Mouse (Mus musculus): ENCODE results near the gene Nsmce1.

Gene Nsmce1

DNA sequence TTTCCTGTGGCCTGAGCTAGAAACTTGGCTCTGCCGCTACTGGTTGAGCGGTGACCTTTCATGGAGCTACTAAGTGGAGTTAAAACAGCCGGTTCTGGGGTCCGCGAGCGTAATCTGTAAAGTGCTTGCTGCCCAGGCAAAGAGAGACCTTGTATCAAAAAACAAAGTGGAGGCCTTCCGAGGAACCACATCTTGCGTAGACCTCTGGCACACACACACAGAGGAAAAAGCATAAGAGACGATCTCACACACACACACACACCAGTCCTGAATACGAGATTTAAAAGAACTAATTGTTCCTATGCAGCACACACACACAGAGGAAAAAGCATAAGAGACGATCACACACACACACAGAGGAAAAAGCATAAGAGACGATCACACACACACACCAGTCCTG is 364 bp upstream of the Nsmce1 start:
- no peak for DNase-seq (ENCODE audit: low read depth)

DNA sequence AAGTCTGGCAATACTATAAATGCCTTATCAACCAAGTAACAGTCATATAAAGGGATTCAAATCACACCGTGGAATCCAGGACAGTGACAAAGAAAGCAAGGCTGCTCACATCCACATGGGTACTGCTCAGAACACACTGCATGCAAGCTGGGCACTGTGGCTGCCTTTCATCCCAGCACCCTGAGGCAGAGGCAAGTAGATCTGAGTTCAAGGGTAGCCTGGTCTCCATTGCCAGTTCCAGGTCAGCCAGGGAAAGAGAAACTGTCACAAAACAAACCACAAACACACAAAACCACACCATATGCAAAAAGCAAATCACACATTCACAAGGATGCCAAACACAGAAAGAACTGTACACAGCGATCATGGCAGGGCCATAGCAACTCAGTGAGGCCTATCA is 1.8 kb downstream of the Nsmce1 start:
- DNase-seq (ENCODE audit: low read depth): no peak

DNA sequence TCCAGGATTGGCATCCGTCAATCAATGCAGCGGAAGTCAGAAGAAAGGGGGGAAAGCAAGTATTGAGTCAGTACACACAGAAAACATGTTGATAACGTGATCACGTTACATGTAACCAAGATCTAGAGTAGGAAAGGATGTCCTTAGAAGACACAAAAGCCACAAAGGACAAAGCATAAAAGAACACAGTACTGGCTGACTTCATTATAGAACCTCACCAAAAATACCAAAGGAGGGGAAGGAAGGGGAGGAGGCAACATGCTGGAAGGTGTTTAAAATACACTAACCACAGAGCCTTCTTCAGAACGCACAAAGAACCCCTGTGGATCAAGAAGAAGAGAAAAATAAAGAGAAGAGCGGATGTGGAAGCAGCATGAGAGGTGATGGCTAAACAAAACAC is 2.7 kb downstream of the Nsmce1 start:
- no peak for DNase-seq (ENCODE audit: low read depth)

DNA sequence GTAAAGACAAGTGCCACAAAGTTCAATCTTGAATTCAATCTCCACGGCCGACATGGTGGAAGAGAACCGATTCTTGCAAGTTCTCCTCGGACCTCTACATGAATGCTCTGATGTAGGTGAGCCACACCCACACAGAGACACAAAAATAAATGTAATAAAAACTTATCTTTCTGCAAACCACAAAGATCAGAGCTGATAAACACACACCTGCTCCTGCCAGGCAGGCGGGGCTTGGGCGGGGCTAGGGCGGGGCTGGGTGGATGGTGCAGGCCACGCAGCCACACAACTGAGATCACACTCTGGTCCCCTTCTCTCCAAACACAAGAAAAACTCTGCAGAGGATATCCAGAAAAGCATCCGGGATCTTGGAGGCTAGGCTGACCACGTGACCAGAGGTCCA is 4.3 kb downstream of the Nsmce1 start:
- no peak for DNase-seq (ENCODE audit: low read depth)

DNA sequence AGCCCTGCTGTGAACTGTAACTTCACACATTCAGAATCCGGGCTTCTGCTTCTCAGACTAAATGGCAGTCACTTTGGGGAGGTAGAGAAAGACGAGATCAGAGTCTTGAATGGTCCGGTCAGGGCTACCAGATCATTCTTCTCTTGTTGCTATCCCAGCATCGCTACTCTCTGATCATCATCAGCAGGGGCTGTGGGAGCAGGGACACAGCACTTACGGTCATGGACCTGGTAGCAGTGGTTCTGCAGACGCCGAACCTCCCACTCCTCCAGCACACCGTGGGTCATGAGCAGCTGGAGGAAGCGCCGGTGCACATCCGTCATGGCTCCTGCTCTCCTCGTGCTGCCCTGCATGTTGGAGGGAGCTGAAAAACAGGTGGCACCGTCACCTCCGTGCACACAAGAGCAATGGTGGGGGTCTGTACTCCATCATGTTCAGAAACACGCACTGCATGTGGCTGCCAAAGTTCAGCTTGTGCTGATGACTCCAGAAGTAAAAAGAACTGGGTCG is 5.2 kb downstream of the Nsmce1 start:
- DNase-seq (ENCODE audit: low read depth): no peak

GRCm38 (mm10) chr7:125484791-125485190 is 6.6 kb downstream of the Nsmce1 start:
- DNase-seq (ENCODE audit: low read depth): no peak

GRCm38 (mm10) chr7:125482886-125483285 is 8.5 kb downstream of the Nsmce1 start:
- no peak for DNase-seq (ENCODE audit: low read depth)

GRCm38 (mm10) chr7:125482339-125482738 is 9.1 kb downstream of the Nsmce1 start:
- no peak for DNase-seq (ENCODE audit: low read depth)

- DNase-seq (ENCODE audit: low read depth): no peak
Measured at GRCm38 (mm10) chr7:125480518-125480917, 10.9 kb downstream of the Nsmce1 start.

DNA sequence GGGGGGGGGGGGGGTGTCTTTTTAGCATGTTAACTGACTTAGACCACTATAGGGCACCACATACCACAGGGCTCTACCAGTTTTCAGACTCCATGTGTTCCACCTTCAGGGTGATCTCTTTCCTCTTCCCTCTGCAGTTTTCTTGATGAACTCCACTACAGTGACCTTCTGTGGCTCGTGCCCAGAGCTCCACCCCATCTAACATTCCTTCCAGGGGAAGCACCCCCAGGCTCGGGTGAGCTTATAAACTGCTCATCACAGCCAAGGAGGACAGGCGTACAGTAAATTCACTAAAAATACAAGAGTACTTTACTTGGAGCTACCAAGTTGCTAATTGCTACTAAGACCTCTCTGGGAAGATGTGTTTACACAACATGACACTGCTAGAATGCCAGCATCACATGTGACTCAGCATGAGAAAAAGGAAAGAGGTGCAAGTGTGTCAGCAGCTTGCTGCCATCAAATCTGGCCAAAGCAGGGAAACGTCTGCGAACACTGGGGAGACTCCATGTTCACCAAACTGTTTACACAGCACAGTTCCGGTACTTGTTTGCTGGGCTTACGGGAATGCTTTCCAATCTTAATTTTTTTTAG is 12.9 kb downstream of the Nsmce1 start:
- no peak for DNase-seq (ENCODE audit: low read depth)

GRCm38 (mm10) chr7:125475601-125476251 is 15.7 kb downstream of the Nsmce1 start:
- no peak for DNase-seq (ENCODE audit: low read depth)

- DNase-seq (ENCODE audit: low read depth): no peak
Measured at GRCm38 (mm10) chr7:125474535-125474934, 16.9 kb downstream of the Nsmce1 start.

- DNase-seq (ENCODE audit: low read depth): peak; percentile 91
Measured at GRCm38 (mm10) chr7:125471991-125472741, 19.2 kb downstream of the Nsmce1 start.

GRCm38 (mm10) chr7:125470901-125471300 is 20.5 kb downstream of the Nsmce1 start:
- DNase-seq (ENCODE audit: low read depth): no peak

- peak; percentile 68 for DNase-seq (ENCODE audit: low read depth)
Measured at GRCm38 (mm10) chr7:125469937-125470336, 21.5 kb downstream of the Nsmce1 start.

- no peak for DNase-seq (ENCODE audit: low read depth)
Measured at GRCm38 (mm10) chr7:125462200-125462599, 29.2 kb downstream of the Nsmce1 start.

- no peak for DNase-seq (ENCODE audit: low read depth)
Measured at GRCm38 (mm10) chr7:125453671-125454070, 37.7 kb downstream of the Nsmce1 start.

DNA sequence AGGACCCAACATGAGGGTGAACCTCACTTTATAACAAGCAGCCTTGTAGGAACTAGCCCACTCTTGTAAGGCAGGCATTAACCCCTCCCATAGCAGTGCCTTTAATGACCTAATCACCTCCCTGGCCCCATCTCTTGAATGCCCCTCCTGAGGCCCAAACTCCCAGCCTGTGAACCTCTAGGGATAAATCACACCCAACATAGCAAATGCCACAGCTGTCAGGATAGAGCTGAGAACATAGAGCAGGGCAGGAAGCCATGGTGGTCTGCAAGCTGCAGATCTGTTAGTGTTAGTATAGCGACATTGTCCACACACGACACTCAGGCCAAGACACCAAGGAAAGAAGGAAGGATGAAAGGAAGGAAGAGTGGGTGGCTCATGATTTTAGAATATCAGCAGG is 40.3 kb downstream of the Nsmce1 start:
- no peak for DNase-seq (ENCODE audit: low read depth)

- DNase-seq (ENCODE audit: low read depth): no peak
Measured at GRCm38 (mm10) chr7:125450678-125451077, 40.7 kb downstream of the Nsmce1 start.

DNA sequence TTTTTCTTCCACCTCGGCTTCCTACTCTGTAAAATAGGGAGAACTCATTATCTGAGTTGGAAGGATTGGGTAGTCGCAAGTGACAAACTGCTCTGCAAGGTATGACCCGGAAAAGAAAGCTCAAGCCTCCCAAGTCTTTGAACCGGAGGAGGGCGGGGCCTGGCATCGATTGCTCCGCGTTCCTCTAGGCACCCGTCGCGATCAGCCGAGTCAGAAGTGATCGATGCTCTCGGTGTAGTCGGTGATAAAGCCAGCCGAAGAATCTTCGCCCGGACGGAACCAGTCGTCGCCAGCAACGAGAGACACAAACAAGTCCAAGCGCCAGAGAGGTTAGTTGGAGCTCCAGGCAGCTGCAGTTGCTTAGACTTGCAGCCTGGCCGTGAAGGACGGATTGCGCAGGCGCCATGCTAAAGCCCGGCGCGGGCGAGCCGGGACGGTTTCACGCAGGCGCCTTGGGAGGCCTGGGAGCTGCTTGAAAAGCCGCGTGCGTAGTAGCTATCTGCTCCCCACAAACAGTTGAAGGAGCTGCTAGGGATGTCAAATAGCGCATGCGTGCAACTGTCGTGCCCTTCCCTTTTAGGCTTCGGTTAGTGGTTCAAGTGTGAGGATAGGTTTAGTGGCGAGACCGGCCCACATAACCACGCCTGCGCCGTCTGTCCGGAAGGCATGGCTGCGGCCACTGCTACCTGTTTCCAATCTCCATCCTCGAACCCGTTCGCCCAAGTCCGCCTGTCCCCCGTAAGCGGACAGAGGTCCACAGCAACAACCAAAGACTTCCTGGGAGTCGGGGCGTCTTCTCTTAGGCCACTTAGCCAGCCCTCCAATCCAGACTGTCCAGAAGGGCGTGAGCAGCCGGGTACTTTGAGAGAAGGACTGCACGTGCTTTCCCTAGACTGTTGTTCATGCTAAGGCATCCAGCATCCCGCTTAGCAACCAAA is 46.7 kb downstream of the Nsmce1 start, which contains the start of gene Kdm8:
Gene Kdm8, plus strand, starts transcription at position 213 of the 938 bp plus-strand sequence.
- DNase-seq (ENCODE audit: low read depth): peak; percentile 92

GRCm38 (mm10) chr7:125444076-125444463 is 47.3 kb downstream of the Nsmce1 start:
- DNase-seq (ENCODE audit: low read depth): no peak

GRCm38 (mm10) chr7:125442323-125442722 is 49.1 kb downstream of the Nsmce1 start:
- no peak for DNase-seq (ENCODE audit: low read depth)

Measured in c-Kit-positive CD71-negative TER-119-negative erythroid progenitor cells, embryonic 14.5 days (primary cell).